Mouse (Mus musculus) G1E (cell line): ENCODE measurements around the gene Anks6. TPM values are rescaled to one million over a fixed set of nuclear protein-coding genes. Genes with fewer than 3 reads are reported as not detected.

ENCODE experiments used
- ATAC-seq: 2 replicates; pipeline ENCODE4 v1.8.0; 2016; ENCODE audit warnings: mild to moderate bottlenecking; ENCODE audit not compliant: insufficient number of reproducible peaks, poor library complexity, low FRiP score, severe bottlenecking; ENCODE audit errors: extremely low read depth
- DNase-seq: peaks from one replicate; pipeline ENCODE4 v3.0.0; 2012; ENCODE audit warnings: low spot score
- H3K27me3 ChIP-seq: 2 replicates; pipeline ENCODE4 v1.6.1; 2012; ENCODE audit warnings: mild to moderate bottlenecking, low read length, inconsistent platforms; ENCODE audit not compliant: insufficient read depth
- H3K36me3 ChIP-seq: replicated peaks from 2 replicates; pipeline ENCODE3; 2012; ENCODE audit warnings: mild to moderate bottlenecking, inconsistent platforms
- H3K4me1 ChIP-seq: 2 replicates; pipeline ENCODE4 v1.6.1; 2012; ENCODE audit warnings: low read depth, low read length, inconsistent platforms, mixed read lengths; ENCODE audit not compliant: insufficient read depth
- H3K4me3 ChIP-seq: 2 replicates; pipeline ENCODE4 v1.5.1; 2012; ENCODE audit warnings: low read depth, mild to moderate bottlenecking, inconsistent platforms, low read length, moderate library complexity, mixed read lengths
- H3K9me3 ChIP-seq: replicated peaks from 2 replicates; pipeline ENCODE4 v1.6.1; 2012; ENCODE audit warnings: inconsistent platforms
- CTCF ChIP-seq: IDR thresholded peaks from 2 replicates; pipeline ENCODE4 v1.5.1; 2012; ENCODE audit warnings: low read depth, low read length, inconsistent platforms, mixed read lengths
- GATA1 ChIP-seq: IDR thresholded peaks from 2 replicates; pipeline ENCODE4 v1.6.1; 2012; ENCODE audit warnings: borderline replicate concordance, low read length, inconsistent platforms, mixed read lengths
- GATA2 ChIP-seq: IDR thresholded peaks from 2 replicates; pipeline ENCODE4 v1.6.1; 2012; ENCODE audit warnings: low read depth, low read length, inconsistent platforms, borderline replicate concordance
- POLR2AphosphoS5 ChIP-seq: IDR thresholded peaks from 2 replicates; pipeline ENCODE4 v1.6.1; 2012; ENCODE audit warnings: low read depth, low read length, inconsistent platforms; ENCODE audit not compliant: insufficient replicate concordance
- TAL1 ChIP-seq: conservative IDR thresholded peaks from 2 replicates; pipeline ENCODE4 v1.6.1; 2012; ENCODE audit warnings: low read depth, low read length, inconsistent platforms, mixed read lengths
- polyA plus RNA-seq: library from polyadenylated mRNA; stranded (reverse); fragments of >175 nt; gene quantifications from 2 replicates; pipeline ENCODE4 v1.2.3, GENCODE M21; 2012
- total RNA-seq, 2 experiments: library from RNA; stranded (forward) in 1 of 2; stranded (reverse) in 1 of 2; fragments of 200-1000 nt in 1 of 2; fragments of >200 nt in 1 of 2; fragmentation: Nextera tagmentation in 1 of 2; gene quantifications; 2 replicates each; pipeline ENCODE4 v1.2.3; 2014 to 2017

Anks6 gene
- total and polyA plus RNA-seq, 3 experiments: 0.44 TPM; not detected in 2

- TF ChIP-seq CTCF: no peak
- no peak for TF ChIP-seq GATA2
- TF ChIP-seq TAL1: no peak
- H3K4me1 ChIP-seq: no peaks in the 10 kb centered on the region
- H3K4me3 ChIP-seq: no peak overlapping the region
- DNase-seq (no peak), ATAC-seq (no peak)
- no peaks in the 10 kb centered on the region; the same call in 1 of the 2 replicates for H3K27me3 ChIP-seq
- H3K9me3 ChIP-seq: peaks cover 49% of the 10 kb centered on the region
- no peaks in the 10 kb centered on the region for H3K36me3 ChIP-seq
Measured at GRCm38 (mm10) chr4:47088671-47089070, 31.4 kb upstream of the Anks6 start.

DNA sequence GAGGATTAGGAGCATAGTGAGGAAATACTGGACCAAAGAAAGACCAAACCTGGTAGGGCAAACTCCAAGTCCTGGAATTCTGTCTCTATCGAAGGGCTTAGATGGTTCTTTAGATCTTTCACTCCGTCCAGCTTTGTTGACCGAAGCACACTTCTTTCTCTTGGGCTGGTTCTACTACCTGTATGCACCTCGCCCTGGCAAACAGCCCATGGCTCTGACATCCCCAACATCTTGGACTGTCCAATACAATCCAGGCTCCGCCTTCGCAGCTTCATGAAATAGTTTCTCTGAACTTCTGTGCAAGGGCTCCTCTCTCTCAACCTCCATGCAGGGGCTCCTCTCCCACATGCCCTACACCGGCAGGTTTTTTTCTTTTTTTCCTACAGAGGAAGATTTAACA, 26.6 kb upstream of the Anks6 start:
- TF ChIP-seq TAL1 (no peak), GATA2 (no peak), CTCF (no peak), POLR2AphosphoS5 (no peak), GATA1 (no peak)
- Histone ChIP-seq H3K9me3 (peaks cover 43% of the 10 kb centered on the region), H3K4me1 (no peaks in the 10 kb centered on the region), H3K36me3 (no peaks in the 10 kb centered on the region), H3K4me3 (no peak overlapping the region), H3K27me3 (no peaks in the 10 kb centered on the region)
- ATAC-seq (no peak), DNase-seq (no peak)

DNA sequence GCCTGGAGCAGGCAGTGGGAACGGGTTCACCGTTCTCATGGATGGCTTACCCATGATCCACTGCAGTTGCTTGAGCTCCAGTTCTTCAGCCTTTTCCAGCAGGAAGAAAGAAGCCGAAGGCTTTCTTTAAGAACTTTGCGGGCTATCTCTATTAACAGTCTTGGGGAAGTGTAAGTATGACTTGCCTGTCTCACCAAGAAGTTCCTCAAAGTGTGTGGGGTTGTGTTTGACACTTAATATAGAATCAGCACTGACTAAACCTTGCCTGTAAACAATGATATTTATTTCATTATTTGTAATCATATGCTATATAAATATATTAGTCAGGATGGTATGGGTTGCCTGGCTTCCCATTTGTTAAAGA, 23.4 kb upstream of the Anks6 start:
- TF ChIP-seq POLR2AphosphoS5: no peak
- TF ChIP-seq CTCF: no peak
- no peak for TF ChIP-seq TAL1
- TF ChIP-seq GATA2: no peak
- TF ChIP-seq GATA1: no peak
- ATAC-seq (no peak), DNase-seq (no peak)
- Histone ChIP-seq H3K27me3 (no peaks in the 10 kb centered on the region), H3K4me3 (no peak overlapping the region), H3K36me3 (no peaks in the 10 kb centered on the region), H3K4me1 (no peaks in the 10 kb centered on the region), H3K9me3 (peaks cover 52% of the 10 kb centered on the region)

DNA sequence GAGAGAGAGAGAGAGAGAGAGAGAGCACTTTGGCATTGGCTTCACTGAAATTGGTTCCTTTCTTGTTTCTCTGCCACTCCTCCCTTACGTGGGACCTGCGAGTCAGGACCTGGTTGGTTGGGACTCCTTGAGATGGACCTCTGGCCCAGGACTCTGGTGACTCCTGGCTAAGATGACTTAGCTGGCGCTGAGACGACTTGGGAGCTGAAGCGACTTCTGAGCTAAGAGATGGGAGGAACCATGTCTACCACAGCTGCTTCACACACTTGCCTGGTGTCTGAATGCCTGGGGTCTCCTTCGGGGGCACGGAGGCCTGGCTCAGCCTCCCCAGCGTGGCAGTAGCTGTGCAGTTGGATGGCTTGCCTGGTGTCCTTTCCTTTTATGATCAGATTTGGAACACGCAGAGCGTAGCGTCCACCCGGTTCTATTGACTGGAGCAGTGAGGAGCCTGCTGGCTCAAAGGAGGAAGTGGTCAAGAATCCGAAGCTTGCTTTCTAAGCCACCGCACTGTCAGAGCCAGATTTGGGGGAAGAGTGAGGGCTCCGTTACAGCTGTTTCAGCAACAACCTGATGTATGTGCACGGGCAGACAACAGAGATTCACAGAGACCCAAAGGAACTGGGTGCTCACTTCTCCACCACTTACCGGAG, 22.9 kb upstream of the Anks6 start:
- Histone ChIP-seq H3K4me3 (no peak overlapping the region), H3K27me3 (no peaks in the 10 kb centered on the region), H3K36me3 (no peaks in the 10 kb centered on the region), H3K9me3 (peaks cover 55% of the 10 kb centered on the region), H3K4me1 (no peaks in the 10 kb centered on the region)
- TF ChIP-seq GATA1 (no peak), TAL1 (no peak), POLR2AphosphoS5 (no peak), GATA2 (no peak), CTCF (no peak)
- ATAC-seq (no peak), DNase-seq (no peak)

DNA sequence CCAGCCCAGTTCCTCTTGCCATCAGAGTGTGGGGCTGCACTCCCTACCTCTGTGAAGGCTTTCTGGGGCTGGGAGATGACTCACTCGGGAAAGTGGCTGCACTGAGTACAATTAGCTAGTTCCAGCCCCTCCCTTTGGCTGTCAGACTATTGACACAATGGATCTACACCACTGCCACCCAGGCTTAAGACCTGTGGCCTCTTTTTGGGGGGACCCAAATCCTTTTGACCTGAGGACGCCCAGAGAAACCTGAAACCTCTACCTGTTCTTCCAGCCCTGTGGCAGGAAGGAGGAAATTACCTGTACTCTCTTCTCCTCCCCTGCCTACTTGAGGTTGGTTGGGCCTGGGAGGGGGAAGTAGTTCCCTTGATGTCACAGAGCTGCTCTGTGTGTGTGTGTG, 17.8 kb upstream of the Anks6 start:
- no peaks in the 10 kb centered on the region for H3K27me3 ChIP-seq
- H3K4me1 ChIP-seq: no peaks in the 10 kb centered on the region
- no peak overlapping the region for H3K4me3 ChIP-seq
- ATAC-seq (no peak), DNase-seq (no peak)
- peaks cover 63% of the 10 kb centered on the region for H3K9me3 ChIP-seq
- H3K36me3 ChIP-seq: no peaks in the 10 kb centered on the region
- TF ChIP-seq POLR2AphosphoS5: no peak

- Histone ChIP-seq H3K4me1 (no peaks in the 10 kb centered on the region), H3K27me3 (no peaks in the 10 kb centered on the region), H3K36me3 (no peaks in the 10 kb centered on the region), H3K4me3 (no peak overlapping the region), H3K9me3 (peaks cover 57% of the 10 kb centered on the region)
- ATAC-seq (no peak), DNase-seq (no peak)
- TF ChIP-seq CTCF (no peak), GATA2 (no peak), POLR2AphosphoS5 (no peak), TAL1 (no peak), GATA1 (no peak)
Measured at GRCm38 (mm10) chr4:47060900-47061299, 3.7 kb upstream of the Anks6 start.
